Mouse (Mus musculus): ENCODE data around the gene Olfr888. TPM values are rescaled to one million over a fixed set of nuclear protein-coding genes. Genes with fewer than 3 reads are reported as not detected.

Gene Olfr888
- not detected in 2 replicates for total RNA-seq (2014; fragmentation: Nextera tagmentation)
- not detected in 2 replicates for total RNA-seq (2017)

DNA sequence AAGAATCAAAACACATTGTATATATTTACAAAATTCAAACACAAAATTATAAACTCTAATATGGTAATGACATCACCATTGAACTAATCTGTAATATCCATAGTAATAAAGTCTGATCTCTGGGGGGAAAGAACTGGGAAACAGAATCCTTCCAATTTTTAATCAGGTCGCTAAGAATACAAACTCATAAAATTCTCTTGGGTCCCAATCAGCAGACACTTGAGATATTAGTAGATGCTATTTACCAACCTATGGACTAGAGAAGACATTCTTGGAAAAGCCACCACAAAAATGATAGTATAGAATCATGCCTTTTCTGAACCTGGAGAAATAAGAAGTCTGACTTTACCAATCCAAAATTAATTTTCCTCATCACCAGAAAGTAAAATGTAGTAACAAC, at the start of gene Olfr888:
Gene Olfr888 (plus strand): TSS at position 301 of the 400 bp plus-strand sequence.
- no peak for ATAC-seq (replicated peaks; ENCODE audit: low FRiP score, low TSS enrichment, poor library complexity, severe bottlenecking)

DNA sequence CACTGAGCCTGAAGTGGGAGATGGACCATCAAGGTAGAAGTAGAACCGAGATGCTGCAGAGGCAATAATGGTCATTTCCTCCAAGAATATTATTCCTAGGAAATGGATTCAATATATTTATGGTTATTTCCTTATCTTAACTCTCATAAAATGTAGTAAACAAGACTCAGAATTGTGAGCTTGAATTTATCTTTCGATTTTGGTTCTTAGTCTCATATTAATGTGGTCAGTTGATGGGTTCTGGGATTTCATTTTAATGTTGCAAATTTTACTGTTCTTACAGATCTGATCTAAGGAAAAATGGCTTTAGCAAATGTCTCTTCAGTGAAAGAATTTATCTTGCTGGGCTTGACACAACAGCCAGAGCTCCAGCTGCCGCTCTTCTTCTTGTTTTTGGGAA, 46.9 kb upstream of the Olfr888 start, which contains the start of gene Olfr885:
Gene Olfr885 (plus strand): TSS at position 301 of the 400 bp plus-strand sequence.
- no peak for ATAC-seq (replicated peaks; ENCODE audit: low FRiP score, low TSS enrichment, poor library complexity, severe bottlenecking)

DNA sequence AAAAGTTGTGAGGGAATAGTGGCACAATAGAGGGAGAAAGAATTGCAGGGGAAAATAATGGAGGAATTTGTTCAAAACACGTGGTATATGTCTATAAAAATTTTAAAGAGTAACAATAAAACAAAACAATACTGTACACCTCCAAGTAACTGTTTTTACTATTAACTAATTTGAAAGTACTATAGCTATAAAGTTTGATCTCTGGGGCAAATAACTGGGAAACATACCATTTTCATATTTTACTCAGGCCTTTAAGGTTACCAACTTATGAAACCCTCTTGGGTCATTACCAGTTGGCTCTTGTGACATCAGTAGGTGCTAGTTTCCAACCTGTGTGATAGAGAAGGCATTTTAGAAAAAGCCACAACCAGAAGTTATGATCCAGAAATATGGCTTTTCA, 24.2 kb upstream of the Olfr888 start, which contains the start of gene Olfr887:
Gene Olfr887 (plus strand): TSS at position 301 of the 400 bp plus-strand sequence.
- ATAC-seq (replicated peaks; ENCODE audit: low FRiP score, low TSS enrichment, poor library complexity, severe bottlenecking) = no peak

DNA sequence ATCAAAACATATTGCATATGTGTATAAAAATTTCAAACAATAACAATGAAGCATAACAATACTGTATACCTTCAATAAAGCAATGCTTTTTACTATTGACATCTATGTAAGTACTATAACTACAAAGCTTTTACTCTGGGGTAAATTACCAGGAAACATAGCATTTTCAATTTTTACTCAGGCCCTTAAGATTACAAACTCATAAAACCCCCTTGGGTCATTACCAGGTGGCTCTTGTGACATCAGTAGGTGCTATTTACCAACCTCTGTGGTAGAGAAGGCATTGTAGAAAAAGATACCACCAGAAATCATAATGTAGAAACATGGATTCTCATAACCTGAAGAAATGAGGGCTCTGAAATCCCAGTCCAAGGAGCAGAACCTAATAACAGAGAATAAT, 7.0 kb downstream of the Olfr888 start, which contains the start of gene Olfr889:
Gene Olfr889 (plus strand): TSS at position 301 of the 400 bp plus-strand sequence.
- no peak for ATAC-seq (replicated peaks; ENCODE audit: low FRiP score, low TSS enrichment, poor library complexity, severe bottlenecking)

DNA sequence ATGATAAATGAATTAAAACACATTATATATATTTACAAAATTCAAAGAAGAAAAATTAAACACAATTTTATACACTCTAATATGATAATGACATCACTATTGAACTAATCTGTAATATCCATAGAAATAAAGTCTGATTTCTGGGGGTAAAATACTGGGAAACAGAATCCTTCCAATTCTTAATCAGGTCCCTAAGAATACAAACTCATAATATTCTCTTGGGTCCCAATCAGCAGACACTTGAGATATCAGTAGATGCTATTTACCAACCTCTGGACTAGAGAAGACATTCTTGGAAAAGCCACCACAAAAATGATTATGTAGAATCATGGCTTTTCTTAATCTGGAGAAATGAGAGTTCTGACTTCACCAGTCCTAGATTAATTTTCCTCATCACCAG, 34.3 kb downstream of the Olfr888 start, which contains the start of gene Olfr890:
Gene Olfr890 (plus strand): TSS at position 301 of the 400 bp plus-strand sequence.
- ATAC-seq (replicated peaks; ENCODE audit: low FRiP score, low TSS enrichment, poor library complexity, severe bottlenecking) = no peak

Other genes with a start within 250 kb of the Olfr888 start
- gene Olfr145, start 211.4 kb upstream of the Olfr888 start, total RNA-seq (2014; fragmentation: Nextera tagmentation) = not detected in 2 replicates
- gene Olfr145, start 211.4 kb upstream of the Olfr888 start, total RNA-seq (2017) = not detected in 2 replicates
- gene Olfr878, start 190.3 kb upstream of the Olfr888 start, total RNA-seq (2014; fragmentation: Nextera tagmentation) = not detected in 2 replicates
- not detected in 2 replicates for gene Olfr878, start 190.3 kb upstream of the Olfr888 start, total RNA-seq (2017)
- not detected in 2 replicates for gene Olfr881, start 116.3 kb upstream of the Olfr888 start, total RNA-seq (2014; fragmentation: Nextera tagmentation)
- not detected in 2 replicates for gene Olfr881, start 116.3 kb upstream of the Olfr888 start, total RNA-seq (2017)
- gene Olfr883, start 82.3 kb upstream of the Olfr888 start, total RNA-seq (2014; fragmentation: Nextera tagmentation) = not detected in 2 replicates
- not detected in 2 replicates for gene Olfr883, start 82.3 kb upstream of the Olfr888 start, total RNA-seq (2017)
- gene Olfr884, start 61.6 kb upstream of the Olfr888 start, total RNA-seq (2014; fragmentation: Nextera tagmentation) = not detected in 2 replicates
- gene Olfr884, start 61.6 kb upstream of the Olfr888 start, total RNA-seq (2017) = not detected in 2 replicates
- not detected in 2 replicates for gene Olfr885, start 46.8 kb upstream of the Olfr888 start, total RNA-seq (2014; fragmentation: Nextera tagmentation)
- not detected in 2 replicates for gene Olfr885, start 46.8 kb upstream of the Olfr888 start, total RNA-seq (2017)
- gene Olfr887, start 24.1 kb upstream of the Olfr888 start, total RNA-seq (2014; fragmentation: Nextera tagmentation) = not detected in 2 replicates
- gene Olfr887, start 24.1 kb upstream of the Olfr888 start, total RNA-seq (2017) = not detected in 2 replicates
- 0.13 and 0.15 TPM in 2 replicates for gene Olfr889, start 7.1 kb downstream of the Olfr888 start, total RNA-seq (2014; fragmentation: Nextera tagmentation)
- gene Olfr889, start 7.1 kb downstream of the Olfr888 start, total RNA-seq (2017) = not detected in 2 replicates
- not detected in 2 replicates for gene Olfr890, start 34.4 kb downstream of the Olfr888 start, total RNA-seq (2014; fragmentation: Nextera tagmentation)
- gene Olfr890, start 34.4 kb downstream of the Olfr888 start, total RNA-seq (2017) = not detected in 2 replicates
- not detected in 2 replicates for gene Olfr891, start 72.7 kb downstream of the Olfr888 start, total RNA-seq (2014; fragmentation: Nextera tagmentation)
- gene Olfr891, start 72.7 kb downstream of the Olfr888 start, total RNA-seq (2017) = not detected in 2 replicates
- not detected in 2 replicates for gene Olfr893, start 100.2 kb downstream of the Olfr888 start, total RNA-seq (2014; fragmentation: Nextera tagmentation)
- gene Olfr893, start 100.2 kb downstream of the Olfr888 start, total RNA-seq (2017) = not detected in 2 replicates
- gene Olfr894, start 109.9 kb downstream of the Olfr888 start, total RNA-seq (2014; fragmentation: Nextera tagmentation) = not detected in 2 replicates
- gene Olfr894, start 109.9 kb downstream of the Olfr888 start, total RNA-seq (2017) = not detected in 2 replicates
- gene Olfr143, start 144.6 kb downstream of the Olfr888 start, total RNA-seq (2014; fragmentation: Nextera tagmentation) = not detected in 2 replicates
- gene Olfr143, start 144.6 kb downstream of the Olfr888 start, total RNA-seq (2017) = not detected in 2 replicates
- gene Olfr895, start 159.7 kb downstream of the Olfr888 start, total RNA-seq (2014; fragmentation: Nextera tagmentation) = not detected in 2 replicates
- not detected in 2 replicates for gene Olfr895, start 159.7 kb downstream of the Olfr888 start, total RNA-seq (2017)
- gene Olfr896-ps1, start 183.0 kb downstream of the Olfr888 start, total RNA-seq (2014; fragmentation: Nextera tagmentation) = not detected in 2 replicates
- not detected in 2 replicates for gene Olfr896-ps1, start 183.0 kb downstream of the Olfr888 start, total RNA-seq (2017)
- not detected in 2 replicates for gene Olfr25, start 220.9 kb downstream of the Olfr888 start, total RNA-seq (2014; fragmentation: Nextera tagmentation)
- not detected in 2 replicates for gene Olfr25, start 220.9 kb downstream of the Olfr888 start, total RNA-seq (2017)
- gene Olfr898, start 240.3 kb downstream of the Olfr888 start, total RNA-seq (2014; fragmentation: Nextera tagmentation) = not detected in 2 replicates
- not detected in 2 replicates for gene Olfr898, start 240.3 kb downstream of the Olfr888 start, total RNA-seq (2017)

Data from megakaryocyte-erythroid progenitor cell, adult 5-6 weeks (primary cell).